Mouse (Mus musculus) kidney, adult 2 months (tissue): ENCODE measurements around the gene Med22. TPM values are rescaled to one million over a fixed set of nuclear protein-coding genes. Genes with fewer than 3 reads are reported as not detected.

Source experiments
- DNase-seq: peaks from one replicate; pipeline ENCODE4 v3.0.0; 2021
- H3K27ac ChIP-seq: fragments of 200-500 bp; 2 replicates; pipeline ENCODE4 v1.5.1; 2012; ENCODE audit warnings: low read depth, low read length, control low read depth, inconsistent platforms; ENCODE audit not compliant: insufficient read depth
- H3K27me3 ChIP-seq: fragments of 200-500 bp; replicated peaks from 2 replicates; pipeline ENCODE4 v1.6.1; 2012; ENCODE audit warnings: mild to moderate bottlenecking, moderate library complexity, low read length, inconsistent platforms; ENCODE audit not compliant: control insufficient read depth, insufficient read depth
- H3K36me3 ChIP-seq: fragments of 200-500 bp; 2 replicates; pipeline ENCODE4 v1.6.1; 2012; ENCODE audit warnings: mild to moderate bottlenecking, moderate library complexity, low read length, inconsistent platforms; ENCODE audit not compliant: control insufficient read depth, insufficient read depth
- H3K4me1 ChIP-seq: fragments of 200-500 bp; 2 replicates; pipeline ENCODE4 v1.6.1; 2011; ENCODE audit warnings: low read length; ENCODE audit not compliant: control insufficient read depth, insufficient read depth
- H3K4me3 ChIP-seq: fragments of 200-500 bp; 2 replicates; pipeline ENCODE4 v1.5.1; 2011; ENCODE audit warnings: mild to moderate bottlenecking, low read depth, low read length, control low read depth; ENCODE audit not compliant: insufficient read depth
- CTCF ChIP-seq: fragments of 200-500 bp; conservative IDR thresholded peaks from 2 replicates; pipeline ENCODE4 v1.5.1; 2011; ENCODE audit warnings: low read depth, mild to moderate bottlenecking, control low read depth, low read length, moderate library complexity, mixed read lengths; ENCODE audit not compliant: insufficient read depth, insufficient read length
- POLR2A ChIP-seq: fragments of 200-500 bp; IDR thresholded peaks from one replicate; pipeline ENCODE4 v1.6.1; 2011; ENCODE audit warnings: low read depth, low read length, control low read depth
- WGBS: fragments of 180-500 bp; shearing (Covaris S2); methylation state at CpG from one replicate; pipeline ENCODE4 v1.1.7; 2018; 5-methylcytosine and 5-hydroxymethylcytosine counted together
- polyA plus RNA-seq: library from polyadenylated mRNA; depleted of rRNA; stranded (reverse); fragments of >200 nt; gene quantifications from 2 replicates; pipeline ENCODE4 v1.2.3, GENCODE M21; 2012

The Med22 gene
- polyA plus RNA-seq, 1 experiment: 39.5 TPM

GRCm38 (mm10) chr2:26932473-26933303 lies 22.2 kb upstream of the Med22 start:
- Histone ChIP-seq H3K4me3 (peak overlapping the region; percentile 88), H3K36me3 (no peaks in the 10 kb centered on the region), H3K27me3 (no peaks in the 10 kb centered on the region), H3K4me1 (peaks cover 32% of the 10 kb centered on the region), H3K27ac (peak overlapping the region; percentile 84)
- WGBS: under 1% methylated on average over 49 of the region's 49 CpGs
- peak; percentile 76 for DNase-seq
- TF ChIP-seq CTCF: no peak

GRCm38 (mm10) chr2:26930390-26930789 lies 19.9 kb upstream of the Med22 start:
- peak; percentile 63 for TF ChIP-seq CTCF
- TF ChIP-seq POLR2A: no peak
- Histone ChIP-seq H3K36me3 (no peaks in the 10 kb centered on the region), H3K4me1 (peaks cover 35% of the 10 kb centered on the region), H3K27me3 (no peaks in the 10 kb centered on the region), H3K4me3 (no peak overlapping the region), H3K27ac (no peak overlapping the region)
- WGBS: 17% methylated on average over 1 of the region's 1 CpGs
- DNase-seq: peak; percentile 77

GRCm38 (mm10) chr2:26927745-26928476 lies 17.4 kb upstream of the Med22 start:
- H3K4me1 ChIP-seq: peaks cover 31% of the 10 kb centered on the region
- H3K27me3 ChIP-seq: no peaks in the 10 kb centered on the region
- H3K27ac ChIP-seq: no peak overlapping the region
- TF ChIP-seq POLR2A (no peak), CTCF (no peak)
- H3K4me3 ChIP-seq: no peak overlapping the region
- peak; percentile 66 for DNase-seq
- H3K36me3 ChIP-seq: peaks cover 2% of the 10 kb centered on the region
- WGBS: 67% methylated on average over 6 of the region's 6 CpGs

GRCm38 (mm10) chr2:26921784-26922183 lies 11.3 kb upstream of the Med22 start:
- peaks cover 21% of the 10 kb centered on the region for H3K4me1 ChIP-seq
- peak; percentile 77 for DNase-seq
- H3K36me3 ChIP-seq: peaks cover 2% of the 10 kb centered on the region
- TF ChIP-seq CTCF (no peak), POLR2A (no peak)
- no peaks in the 10 kb centered on the region for H3K27me3 ChIP-seq
- no peak overlapping the region for H3K4me3 ChIP-seq
- peak overlapping the region; percentile 12; the same call in 1 of the 2 replicates for H3K27ac ChIP-seq
- 38% methylated on average over 9 of the region's 9 CpGs for WGBS

GRCm38 (mm10) chr2:26920190-26920855 lies 9.8 kb upstream of the Med22 start:
- WGBS: 57% methylated on average over 6 of the region's 6 CpGs
- peaks cover 2% of the 10 kb centered on the region for H3K36me3 ChIP-seq

GRCm38 (mm10) chr2:26919684-26920083 lies 9.2 kb upstream of the Med22 start:
- H3K27ac ChIP-seq: no peak overlapping the region
- H3K27me3 ChIP-seq: no peaks in the 10 kb centered on the region
- no peak for DNase-seq
- no peak for TF ChIP-seq POLR2A
- TF ChIP-seq CTCF: no peak
- no peak overlapping the region for H3K4me3 ChIP-seq
- peaks cover 2% of the 10 kb centered on the region for H3K36me3 ChIP-seq
- 73% methylated on average over 3 of the region's 3 CpGs for WGBS
- peaks cover 26% of the 10 kb centered on the region for H3K4me1 ChIP-seq

More at GRCm38 (mm10) chr2:26920190-26920855, 9.8 kb upstream of the Med22 start:
- peak; percentile 88 for DNase-seq
- no peak overlapping the region for H3K4me3 ChIP-seq
- no peaks in the 10 kb centered on the region for H3K27me3 ChIP-seq
- peaks cover 23% of the 10 kb centered on the region for H3K4me1 ChIP-seq
- H3K27ac ChIP-seq: peak overlapping the region; percentile 59
- TF ChIP-seq POLR2A (no peak), CTCF (no peak)

GRCm38 (mm10) chr2:26916738-26917137 lies 6.3 kb upstream of the Med22 start:
- Histone ChIP-seq H3K36me3 (peaks cover 4% of the 10 kb centered on the region; the same call in 1 of the 2 replicates), H3K27ac (peak overlapping the region; percentile 70), H3K4me3 (peak overlapping the region; percentile 78), H3K4me1 (peaks cover 24% of the 10 kb centered on the region), H3K27me3 (no peaks in the 10 kb centered on the region)
- no peak for DNase-seq
- WGBS: 2% methylated on average over 13 of the region's 13 CpGs
- TF ChIP-seq CTCF (no peak), POLR2A (no peak)
